In the genomic region with DNA sequence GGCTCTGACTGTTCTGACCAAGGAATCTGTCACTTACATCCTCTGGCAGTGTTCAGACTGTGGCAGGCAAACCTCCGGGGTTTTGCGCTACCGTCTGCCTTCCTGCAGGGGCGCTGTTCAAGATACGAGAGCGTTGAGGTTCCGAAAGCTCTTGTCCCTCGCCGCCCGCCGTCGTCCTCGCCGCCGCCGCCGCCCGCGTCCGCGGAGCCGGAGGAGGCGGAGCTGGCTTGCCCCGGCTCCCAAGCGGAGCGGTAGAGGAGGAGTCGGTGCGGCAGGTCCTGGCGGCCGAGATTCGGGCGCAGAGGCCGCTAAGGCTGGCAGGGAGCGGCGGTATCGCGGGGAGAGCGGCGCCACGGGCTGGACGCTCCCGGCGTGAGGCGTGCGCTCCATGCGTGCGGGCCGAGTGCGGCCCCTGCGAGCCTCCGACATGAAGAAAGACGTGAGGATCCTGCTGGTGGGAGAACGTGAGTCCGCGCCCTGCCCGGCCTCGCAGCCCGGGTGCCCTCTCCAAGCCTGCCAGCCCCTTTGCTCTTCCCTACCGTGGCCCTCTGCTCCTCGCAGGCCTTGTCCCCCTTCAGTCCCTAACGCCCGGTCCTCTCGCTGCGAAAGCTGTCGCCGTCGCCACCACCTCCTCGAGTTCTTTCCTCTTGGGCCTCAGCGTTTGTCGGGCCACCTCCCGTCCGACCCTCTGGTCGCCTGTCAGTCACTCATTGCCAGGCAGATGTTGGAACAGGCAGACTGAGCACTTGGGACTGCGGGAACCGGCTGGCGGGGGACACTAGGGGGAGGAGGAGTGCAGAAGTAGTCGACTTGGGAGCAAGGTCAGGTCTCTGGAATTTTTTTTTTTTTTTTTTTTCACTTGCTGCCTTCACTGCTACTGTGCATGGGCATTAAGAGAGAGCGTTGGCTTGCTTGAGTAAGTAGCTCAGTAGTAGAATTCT, we compare ENCODE assay signal across 8 mouse cellular contexts. TPM values are rescaled to one million over a fixed set of nuclear protein-coding genes. Genes with fewer than 3 reads are reported as not detected.
A peak's percentile ranks its signal among the peaks of the same experiment; 100 is the strongest.
DNase-seq lines count a peak whose midpoint lies in the region; ATAC-seq lines count a peak whose summit lies in the region.

A gene (plus strand): TSS at position 160 of the 941 bp plus-strand sequence.

- H3K27ac ChIP-seq in hindbrain, embryonic 15.5 days (replicated peaks), result peak within 1 kb of the TSS; percentile 91

- DNase-seq in R1 (ENCODE audit: low read depth, low spot score), result peak; percentile 98
- peak; percentile 99 for DNase-seq in cerebellum, postnatal 25 days
- peak; percentile 97 to 99 for DNase-seq in frontal cortex, postnatal 36 days (ENCODE audit: low spot score in 2 of 2)
- peak; percentile 92 for DNase-seq in left cerebral cortex, adult 11 months (ENCODE audit: low spot score)
- DNase-seq in lung, postnatal 4 days, result peak; percentile 97 to 98
- peak; percentile 96 for DNase-seq in retina, postnatal 7 days (ENCODE audit: low read depth, low spot score)
- DNase-seq in urinary bladder, adult 2 months (ENCODE audit: low spot score), result peak; percentile 96

- under 1% methylated on average over 75 of the region's 78 CpGs for WGBS in hindbrain, embryonic 15.5 days

- no peaks in the 10 kb centered on the region for H3K27me3 ChIP-seq in hindbrain, embryonic 15.5 days

- peaks cover 18% of the 10 kb centered on the region for H3K4me1 ChIP-seq in hindbrain, embryonic 15.5 days (replicated peaks)

- H3K4me2 ChIP-seq in hindbrain, embryonic 15.5 days, result peak within 1 kb of the TSS; percentile 61

- ATAC-seq in hindbrain, embryonic 15.5 days (ENCODE audit: low FRiP score, low read depth), result peak; percentile 95

- H3K36me3 ChIP-seq in hindbrain, embryonic 15.5 days, result peaks cover 4% of the 10 kb centered on the region; the same call in 1 of the 2 replicates

- H3K9me3 ChIP-seq in hindbrain, embryonic 15.5 days, result no peaks in the 10 kb centered on the region

- H3K4me3 ChIP-seq in hindbrain, embryonic 15.5 days, result peak within 1 kb of the TSS; percentile 90

- H3K9ac ChIP-seq in hindbrain, embryonic 15.5 days, result peak within 1 kb of the TSS; percentile 94

RNA-seq across cellular contexts. Expression of the gene that starts here (rescaled TPM):
- polyA plus RNA-seq in hindbrain, embryonic 15.5 days (2015; fragmentation: Nextera tagmentation; extraction: Ambion mirVana), result 67.4 and 72.7 TPM in 2 replicates
- 49.8 and 53.8 TPM in 2 replicates for polyA plus RNA-seq in urinary bladder, adult 2 months (2012; rRNA removed)

Comparison
In these comparisons a context has a peak if more than half of its experiments do, and no peak if none do; other contexts are left out.
1. Peak in every context shown above with its lines: DNase-seq, ATAC-seq, H3K4me3 ChIP-seq and H3K27ac ChIP-seq.